Mouse (Mus musculus): ENCODE results near the gene Rere.

The Rere gene

DNA sequence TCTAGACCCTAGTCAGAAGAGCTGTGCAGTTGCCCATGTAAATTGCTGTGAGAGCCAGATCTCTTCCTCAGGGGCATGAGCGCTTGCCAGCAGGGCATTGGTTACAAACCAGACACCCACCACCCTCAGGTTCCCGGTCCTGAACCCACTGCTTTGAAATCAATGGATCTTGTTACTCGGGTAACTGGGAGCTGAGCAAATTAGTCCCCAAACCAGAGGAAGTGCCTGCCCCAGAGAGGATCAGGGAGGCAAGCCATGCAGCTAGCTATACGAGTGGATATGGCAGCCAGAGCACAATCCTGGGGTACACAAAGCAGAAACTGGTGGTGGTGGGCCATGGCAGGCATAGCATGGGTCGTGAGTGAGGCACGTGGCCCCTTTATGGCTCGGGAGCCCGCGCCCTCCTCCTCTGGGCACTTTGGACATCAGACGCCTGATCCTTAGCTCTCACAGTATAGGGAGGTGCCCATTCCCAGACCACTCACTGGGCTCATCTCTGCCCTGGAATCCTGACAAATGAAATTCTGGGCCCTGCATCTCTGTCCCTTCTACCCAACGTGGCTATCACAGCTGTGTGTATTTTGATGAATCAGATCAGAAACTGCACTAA, 342.9 kb downstream of the Rere start:
- DNase-seq: no peak

DNA sequence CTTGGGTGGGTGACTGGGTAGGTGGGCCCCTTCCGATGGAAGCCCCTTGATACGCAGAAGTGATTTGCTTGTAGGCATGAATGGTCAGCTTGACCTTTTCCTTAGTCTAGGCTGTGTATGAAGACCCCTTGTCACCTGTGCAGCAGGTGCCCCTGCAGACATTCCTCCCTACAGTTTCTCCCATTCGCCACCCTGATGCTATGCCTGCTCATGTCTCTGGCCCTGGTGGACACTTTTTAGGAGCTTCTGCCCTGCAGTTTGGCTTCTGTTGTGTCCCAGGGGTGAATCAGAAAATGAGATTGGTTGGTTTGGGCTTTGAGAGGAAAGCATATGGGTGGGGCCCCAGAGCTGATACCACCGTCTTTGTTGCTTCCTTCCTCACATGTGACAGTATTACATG, 343.5 kb downstream of the Rere start:
- no peak for DNase-seq

DNA sequence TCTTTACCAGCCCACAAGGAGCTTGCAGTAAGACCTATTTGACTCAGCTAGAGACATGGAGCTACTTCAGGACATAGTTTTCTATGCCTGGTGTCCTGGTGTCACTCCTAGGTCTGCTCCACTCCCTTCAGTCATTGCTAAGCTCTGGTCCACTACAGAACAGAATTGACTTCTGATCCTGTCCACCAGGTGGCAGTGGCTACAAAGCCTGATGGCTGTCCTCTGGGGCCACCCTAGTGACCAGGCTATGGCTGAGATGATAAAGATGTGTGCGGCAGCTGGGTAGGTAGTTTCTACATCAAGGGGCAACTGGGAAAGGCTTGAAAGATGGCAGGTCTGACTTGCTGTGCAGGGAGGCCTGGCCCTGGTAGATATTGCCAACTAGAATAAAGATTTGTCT, 344.0 kb downstream of the Rere start:
- peak; percentile 66 for DNase-seq

DNA sequence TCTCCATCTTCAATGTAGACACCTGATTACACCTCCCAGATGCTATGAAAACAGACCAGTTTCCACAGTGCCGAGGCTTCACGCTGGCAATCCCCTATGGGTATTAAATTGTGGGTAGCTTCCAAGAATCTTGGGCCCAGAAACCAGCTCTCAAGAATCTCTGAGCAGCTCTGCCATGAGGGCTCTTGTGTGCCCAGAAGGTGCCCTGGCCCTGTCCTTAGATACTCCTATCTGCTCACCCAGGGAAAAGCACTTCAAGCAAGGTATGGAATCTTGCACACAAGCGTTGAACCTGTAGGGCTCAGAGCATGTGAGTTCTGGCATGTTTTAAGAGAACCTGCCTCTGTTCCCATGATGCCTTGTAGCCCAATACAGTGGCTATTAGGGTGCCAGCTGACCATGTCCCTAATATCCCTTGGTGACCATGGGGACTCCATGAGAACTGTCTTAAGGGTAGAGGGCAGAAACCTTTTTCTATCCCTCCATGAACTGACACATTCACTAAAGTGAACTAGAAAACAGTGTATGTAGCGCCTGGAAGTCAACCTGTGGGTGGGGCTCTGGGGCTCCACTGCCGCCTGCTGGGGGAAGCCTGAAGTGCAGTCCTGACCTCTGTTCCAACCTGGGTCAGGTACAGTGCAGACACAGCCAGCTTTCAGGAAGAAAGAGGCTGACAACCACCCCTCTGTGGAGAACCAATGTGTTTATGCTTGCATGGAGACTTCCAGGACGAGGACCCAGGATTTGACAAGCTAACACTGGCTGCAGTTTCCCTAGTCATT, 344.7 kb downstream of the Rere start:
- DNase-seq: peak; percentile 46

DNA sequence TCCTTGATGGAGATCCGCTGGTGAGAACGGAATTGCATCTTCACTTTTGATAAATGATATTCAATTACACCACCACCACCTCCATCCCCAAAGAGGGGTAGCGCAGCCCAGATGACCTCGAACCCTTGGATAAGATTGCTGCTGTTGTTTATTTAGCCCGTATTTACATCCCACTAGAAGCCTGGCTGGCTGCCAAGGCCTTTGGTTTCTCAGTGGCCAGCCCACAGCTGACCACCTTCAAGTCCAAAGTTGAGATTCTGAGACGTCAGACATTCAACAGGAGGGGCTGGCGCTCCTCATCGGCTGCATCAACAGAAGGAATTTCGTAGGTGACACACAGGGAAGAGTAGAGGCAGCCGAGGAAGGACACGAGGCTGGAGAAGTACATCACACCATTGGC, 347.8 kb downstream of the Rere start:
- no peak for DNase-seq

DNA sequence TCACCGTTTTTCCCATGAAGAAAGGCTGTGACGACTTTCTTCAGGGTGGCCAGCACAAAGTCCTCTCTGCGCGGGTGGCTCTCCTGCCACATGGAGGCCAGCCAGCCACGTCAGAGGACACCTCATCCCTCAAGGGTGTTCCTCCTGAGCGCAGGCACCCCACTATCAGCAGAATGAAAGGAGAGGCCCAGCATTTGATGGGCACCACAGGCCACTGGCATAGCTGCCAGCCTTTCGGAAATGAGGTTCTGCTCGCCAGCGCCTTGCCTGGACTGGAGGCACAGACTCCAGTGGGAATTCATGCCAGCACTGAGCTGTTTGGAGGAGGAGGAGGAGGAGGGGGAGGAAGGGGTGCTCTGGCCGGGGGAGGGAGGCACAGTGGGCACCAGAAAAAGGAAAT, 354.1 kb downstream of the Rere start:
- no peak for DNase-seq

DNA sequence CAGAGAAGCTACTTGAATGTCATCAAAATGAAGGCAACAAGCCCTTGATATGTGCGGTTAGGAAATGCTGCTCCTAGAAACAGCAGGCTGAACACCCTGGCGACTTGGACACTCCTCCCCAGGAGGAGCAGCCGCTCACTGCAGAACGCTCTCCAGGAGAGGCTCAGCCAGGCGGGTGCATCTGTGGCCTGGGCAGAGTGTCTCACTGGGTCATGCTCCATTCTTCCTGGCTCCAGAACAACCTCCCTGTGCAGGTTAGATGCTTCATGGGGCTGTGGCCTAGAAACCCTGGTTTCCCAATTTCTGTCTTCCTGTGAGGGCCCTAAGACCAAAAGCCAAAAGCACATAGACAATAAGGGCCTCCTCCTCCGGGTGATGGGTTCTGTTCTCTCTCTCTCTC, 355.2 kb downstream of the Rere start:
- DNase-seq: no peak

DNA sequence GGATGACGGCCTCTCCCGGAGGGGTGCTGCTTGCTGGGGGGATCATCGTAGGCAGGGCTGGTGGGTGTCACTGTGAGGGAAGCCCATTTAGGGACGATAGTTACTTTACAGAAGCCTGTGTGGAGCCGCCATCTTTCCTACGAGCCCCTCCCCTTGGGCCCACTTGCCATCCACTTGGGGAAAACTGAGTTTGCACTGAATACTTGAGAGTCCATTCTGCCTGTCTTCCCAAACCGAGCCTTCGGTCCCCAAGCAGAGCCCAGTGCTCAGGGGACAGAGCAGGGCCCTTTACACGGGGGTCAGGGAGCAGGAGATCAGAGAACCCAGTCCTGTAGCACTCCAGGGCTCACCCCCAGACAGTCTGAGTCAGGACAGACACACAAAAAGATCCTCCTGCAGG, 362.9 kb downstream of the Rere start:
- DNase-seq: no peak

DNA sequence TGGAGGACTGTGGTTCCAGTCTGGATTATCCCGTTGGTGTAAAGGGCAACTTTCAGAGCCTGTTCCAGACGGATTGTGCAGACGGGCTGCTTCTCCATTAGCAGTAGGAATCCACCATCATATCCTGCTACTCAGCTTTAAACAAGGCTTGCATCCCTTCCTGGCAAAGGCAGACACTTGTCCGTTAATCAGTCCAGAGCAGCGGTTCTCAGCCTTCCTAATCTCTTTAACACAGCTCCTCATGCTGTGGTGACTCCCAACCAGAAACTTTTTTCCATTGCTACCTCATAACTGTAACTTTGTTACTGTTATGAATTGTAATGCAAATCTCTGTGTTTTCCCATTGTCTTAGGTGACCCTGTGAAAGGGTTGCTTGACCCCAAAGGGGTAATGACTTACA, 367.9 kb downstream of the Rere start:
- no peak for DNase-seq

DNA sequence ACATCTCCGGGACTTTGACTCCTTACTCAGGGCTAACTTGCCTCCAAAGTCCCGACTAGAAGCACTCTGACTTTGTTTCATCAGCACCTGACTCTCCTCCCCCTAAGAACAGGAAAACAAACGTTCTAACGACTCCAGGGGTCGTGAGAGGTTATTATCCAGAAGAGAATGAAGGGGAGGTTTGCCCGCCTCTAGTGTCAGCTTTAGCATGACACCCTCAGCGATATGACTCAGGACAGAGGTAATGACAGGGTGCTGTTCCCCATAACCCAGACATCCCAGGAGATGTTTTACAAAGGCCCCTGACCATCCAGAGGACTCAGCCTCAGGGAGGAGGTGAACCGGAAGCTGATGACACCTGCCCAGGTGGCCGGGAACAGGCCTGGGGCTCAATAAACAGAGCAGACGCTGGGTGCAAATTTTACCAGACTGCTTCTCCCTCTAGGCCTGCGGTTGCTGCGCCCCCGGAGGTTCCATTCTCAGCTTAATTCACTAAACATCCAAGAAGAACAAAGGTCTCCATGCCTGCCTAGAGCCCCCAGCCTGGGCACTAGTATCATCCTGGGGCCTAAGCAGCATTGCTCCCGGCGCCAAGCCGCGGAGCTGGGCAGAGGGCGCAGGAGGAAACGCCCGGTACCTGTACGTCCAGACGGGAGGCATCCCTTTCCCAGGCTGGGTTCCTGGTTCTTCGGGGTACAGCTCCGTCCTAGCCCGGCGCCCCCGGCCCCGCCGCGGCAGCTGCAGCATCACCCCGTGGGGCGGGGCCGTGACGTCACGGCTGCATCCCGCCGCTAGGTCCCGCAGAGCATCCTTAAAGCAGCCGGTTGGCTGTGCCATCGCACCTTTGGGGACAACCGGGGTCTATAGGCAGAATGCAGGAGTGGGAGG, 370.2 kb downstream of the Rere start, which contains the start of gene Slc45a1:
Slc45a1 (minus strand) TSS at position 785 of the 888 bp plus-strand sequence.
- peak; percentile 50 for DNase-seq

DNA sequence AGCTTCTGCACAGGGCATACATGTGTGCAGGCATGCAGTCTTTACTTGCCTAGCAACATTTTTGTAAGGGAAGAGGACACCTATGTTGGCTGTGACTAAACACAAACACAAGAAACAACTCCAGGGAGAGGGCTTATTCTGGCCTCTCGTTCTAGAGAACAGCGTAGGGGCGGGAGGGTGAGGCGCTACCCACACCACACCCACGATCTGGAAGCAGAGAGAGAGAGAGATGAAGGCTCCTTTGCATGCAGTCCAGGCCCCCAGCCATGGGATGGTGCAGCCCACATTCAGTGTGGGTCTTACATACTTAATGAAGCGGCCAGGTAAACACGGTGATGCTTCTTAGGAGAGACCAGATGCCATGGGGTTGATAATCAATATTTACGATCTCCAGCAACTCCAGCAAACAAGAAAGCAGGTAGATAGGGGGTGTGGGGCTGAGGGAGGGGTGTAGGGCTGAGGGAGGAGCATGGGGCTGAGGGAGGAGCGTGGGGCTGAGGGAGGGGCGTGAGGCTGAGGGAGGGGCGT, 371.7 kb downstream of the Rere start:
- DNase-seq: no peak

DNA sequence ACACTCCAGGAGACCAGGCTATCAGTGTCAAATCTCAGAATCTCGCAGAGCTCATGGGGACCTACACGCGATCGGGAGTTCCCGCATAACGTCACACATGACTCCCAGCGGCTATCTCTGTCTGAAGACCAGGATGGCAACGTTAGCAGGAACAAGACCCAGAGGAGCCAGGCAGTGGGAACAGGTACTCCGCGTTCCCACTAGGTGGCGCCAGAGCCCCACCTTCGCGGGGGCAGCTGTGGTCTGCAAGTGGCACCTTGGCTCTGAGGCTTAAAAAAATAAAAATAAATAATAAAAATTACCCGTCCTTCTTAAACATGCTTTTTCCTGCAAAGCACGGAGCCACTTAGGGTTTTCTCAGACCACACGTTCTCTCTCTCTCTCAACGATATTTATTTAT, 374.5 kb downstream of the Rere start:
- peak; percentile 84 for DNase-seq

DNA sequence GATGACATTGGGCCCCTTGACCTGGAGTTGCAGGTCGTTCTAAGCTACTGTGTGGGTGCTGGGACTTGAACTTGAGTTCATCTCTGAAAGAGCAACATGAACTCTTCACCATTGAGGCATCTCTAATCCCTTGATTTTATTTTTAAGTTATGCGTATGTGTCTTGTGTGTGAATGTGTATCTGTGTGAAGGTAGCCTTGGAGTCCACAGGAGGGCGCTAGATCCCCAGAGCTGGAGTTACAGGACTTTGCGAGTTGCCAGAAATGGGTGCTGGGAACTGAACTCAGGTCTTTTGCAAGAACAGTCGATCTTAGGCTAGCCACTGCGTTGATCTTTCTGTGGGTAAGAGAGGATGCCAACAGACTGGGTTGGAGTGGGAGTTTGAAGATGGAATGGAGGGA, 375.1 kb downstream of the Rere start:
- DNase-seq: peak; percentile 38

DNA sequence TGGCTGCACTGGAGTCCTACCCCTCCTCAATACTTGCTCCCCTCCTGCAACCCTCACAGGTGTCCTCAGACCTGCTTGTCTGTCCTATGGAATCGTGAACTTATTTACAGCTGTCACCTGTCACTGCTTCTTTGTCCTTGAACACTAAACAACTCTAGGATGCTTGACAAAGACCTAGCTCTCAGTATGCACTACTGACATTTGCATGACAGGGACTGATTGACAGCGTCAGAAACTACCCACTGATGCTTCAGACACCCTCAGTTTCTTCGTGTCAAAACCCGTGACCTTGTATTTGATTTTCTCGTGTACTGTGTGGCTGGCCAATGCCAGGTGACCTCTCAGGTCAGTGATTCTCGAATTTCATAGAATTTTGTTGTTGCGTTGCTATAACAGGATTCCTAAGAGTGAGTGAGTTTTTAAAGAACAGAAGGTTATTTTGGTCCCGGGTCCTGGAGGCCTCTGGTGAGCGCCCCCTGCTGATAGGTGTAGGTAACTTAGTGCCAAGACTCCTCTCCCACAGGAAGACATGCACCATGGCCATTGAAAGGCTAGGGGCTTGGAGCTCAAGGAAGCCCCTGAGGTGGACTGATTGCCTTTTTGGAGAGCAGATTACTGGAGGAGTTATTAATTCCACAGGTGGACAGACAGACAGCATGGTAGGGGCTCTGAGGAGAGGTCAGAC, 378.6 kb downstream of the Rere start:
- DNase-seq: no peak

DNA sequence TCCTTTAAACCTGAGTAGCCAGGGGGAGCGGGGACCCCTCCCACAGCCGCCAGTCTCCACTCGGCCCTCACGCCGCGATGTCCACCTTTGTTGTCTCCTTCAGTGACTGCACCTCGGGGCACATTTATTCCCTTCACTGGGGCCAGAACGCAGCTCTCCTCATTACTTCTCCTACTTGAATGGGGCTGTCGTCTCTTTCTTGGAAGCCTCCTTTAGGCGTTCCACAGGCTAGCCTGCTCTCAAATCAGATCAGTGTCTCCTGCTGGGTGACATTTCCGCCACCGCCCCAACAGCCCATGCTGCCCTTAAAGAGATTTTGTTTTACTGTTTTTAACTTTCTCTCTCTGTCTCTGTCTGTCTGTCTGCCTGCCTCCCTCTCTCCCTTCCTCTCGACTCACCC, 380.4 kb downstream of the Rere start:
- no peak for DNase-seq

DNA sequence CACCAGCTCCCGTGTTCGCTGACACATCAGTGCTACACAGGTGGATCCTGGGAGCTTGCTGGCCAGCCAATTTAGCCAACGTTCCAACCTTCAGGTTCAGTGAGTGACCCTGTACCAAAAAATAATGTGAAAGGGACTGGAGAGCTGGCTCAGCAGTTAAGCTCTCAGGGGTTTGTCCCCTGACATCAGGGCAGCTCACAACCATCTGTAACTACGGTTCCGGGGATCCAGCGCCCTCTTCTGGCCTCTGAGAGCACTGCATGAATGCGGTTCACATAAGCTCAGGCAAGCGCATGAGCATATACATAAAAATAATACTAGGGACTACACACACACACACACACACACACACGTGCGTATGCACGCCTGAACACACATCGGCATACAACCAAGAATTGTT, 381.7 kb downstream of the Rere start:
- no peak for DNase-seq

DNA sequence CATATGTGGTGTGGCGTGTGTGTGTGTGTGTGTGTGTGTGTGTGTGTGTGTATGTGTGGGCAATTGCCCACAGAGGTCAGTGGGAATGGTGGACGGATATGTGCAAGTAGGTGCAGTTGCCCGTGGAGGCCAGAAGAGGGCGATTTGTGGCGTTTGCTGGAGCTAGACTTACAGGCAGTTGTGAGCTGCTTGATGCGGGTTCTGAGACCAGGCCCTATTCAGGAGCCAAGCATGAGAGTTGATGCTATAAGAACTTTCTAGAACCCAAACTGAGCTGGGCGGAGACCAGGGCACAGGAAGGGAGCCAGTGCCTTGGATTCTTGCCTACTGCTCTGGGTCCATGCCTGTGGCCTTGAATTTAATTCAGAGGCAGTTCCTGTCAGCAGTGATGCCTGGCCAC, 383.3 kb downstream of the Rere start:
- no peak for DNase-seq

DNA sequence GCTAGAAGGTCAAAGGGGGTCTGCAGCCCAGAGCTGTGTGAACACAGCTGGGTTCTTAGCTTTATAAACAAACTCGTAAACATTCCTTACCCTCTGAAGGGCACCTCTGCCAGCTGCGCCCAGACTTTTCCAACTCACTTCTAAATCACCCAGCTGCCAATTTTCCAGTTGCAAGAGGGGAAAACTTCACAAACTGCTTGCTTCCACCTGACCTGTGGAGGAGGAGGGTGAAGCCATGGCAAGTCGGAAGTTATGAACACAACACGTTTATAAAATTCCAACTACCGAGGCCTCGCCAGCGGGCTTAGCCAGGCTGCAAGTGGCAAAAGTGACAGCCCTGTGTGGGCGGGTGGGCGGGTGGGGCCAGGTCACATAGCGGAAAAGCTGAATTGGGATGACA, 384.4 kb downstream of the Rere start:
- no peak for DNase-seq
